Mouse (Mus musculus): Measurements from ENCODE around the gene Tsc1.

Tsc1 gene

DNA sequence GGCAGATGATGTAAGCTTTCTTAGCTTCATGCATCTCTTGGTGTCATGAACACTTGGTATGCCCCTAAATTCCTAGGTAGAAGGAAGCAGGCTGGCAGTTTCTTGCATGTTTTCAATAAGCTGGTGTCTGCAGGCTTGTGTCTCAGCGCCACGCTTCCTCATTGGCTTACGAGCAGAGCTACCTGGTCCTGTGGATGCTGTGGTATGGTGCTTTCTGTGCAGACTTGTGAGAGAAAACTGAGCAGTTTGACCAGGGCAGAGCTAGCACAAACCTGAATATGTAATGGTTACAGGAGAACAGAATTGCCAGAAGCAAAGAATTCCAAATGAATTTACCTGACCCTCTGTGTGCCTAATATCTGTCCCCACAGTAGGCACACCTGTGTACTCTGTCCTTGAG, 2.1 kb downstream of the Tsc1 start:
- no peak for DNase-seq (ENCODE audit: low read depth, low spot score)

DNA sequence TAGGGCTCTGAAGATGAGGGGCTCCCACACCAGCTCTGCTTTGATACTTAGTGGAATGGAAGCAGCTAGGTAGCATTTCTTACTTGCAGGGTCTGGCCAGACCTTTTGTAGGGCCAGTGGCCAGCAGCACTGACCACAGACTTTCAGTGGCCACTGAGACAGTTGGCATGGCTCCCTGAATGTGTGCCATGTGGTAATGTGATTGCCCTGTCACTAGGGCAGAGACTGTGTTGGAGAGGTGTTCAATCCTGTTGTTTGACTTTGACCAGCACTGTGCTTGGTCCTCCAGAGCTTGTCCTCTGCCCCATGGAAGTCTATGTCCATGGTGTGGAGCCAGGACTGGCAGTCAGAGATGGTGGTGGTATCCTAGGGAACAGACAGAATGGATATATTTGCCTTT, 9.5 kb downstream of the Tsc1 start:
- DNase-seq (ENCODE audit: low read depth, low spot score), result no peak

DNA sequence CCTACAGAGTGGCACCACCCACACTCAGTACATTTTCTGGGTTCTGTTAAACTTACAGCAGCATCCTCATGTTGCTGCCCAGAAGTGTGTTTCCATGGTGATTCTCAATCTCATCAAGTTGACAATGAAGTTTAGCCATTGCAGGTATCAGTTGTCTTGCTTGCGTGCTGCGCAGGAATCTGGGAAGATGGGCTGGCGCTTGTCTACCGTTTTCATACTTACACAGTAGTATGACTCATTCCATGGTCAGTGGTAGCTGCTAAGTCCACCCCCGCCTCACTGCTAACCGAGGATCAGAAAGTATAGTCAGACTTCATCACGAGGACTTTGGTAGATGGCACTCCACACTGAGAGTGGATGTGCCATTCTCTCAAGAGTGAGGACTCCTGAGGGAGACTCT, 12.3 kb downstream of the Tsc1 start:
- no peak for DNase-seq (ENCODE audit: low read depth, low spot score)

DNA sequence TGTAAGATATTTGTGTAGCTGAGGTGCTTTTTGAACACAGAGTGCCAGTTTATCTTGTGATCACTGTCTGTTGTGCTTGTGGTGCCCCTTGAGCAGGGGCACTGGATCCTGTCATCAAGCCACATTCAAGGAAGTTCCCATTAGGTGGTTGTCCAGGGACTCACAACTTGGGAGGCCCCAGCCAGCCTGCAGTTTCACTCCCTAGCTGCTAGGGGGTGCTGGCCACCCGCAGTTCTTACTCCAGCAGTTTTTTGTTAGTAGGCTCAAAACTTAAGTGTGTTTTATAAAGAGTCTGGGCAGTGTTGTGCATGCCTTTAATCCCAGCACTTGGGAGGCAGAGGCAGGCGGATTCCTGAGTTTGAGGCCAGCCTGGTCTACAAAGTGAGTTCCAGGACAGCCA, 13.3 kb downstream of the Tsc1 start:
- peak; percentile 65 for DNase-seq (ENCODE audit: low read depth, low spot score)

DNA sequence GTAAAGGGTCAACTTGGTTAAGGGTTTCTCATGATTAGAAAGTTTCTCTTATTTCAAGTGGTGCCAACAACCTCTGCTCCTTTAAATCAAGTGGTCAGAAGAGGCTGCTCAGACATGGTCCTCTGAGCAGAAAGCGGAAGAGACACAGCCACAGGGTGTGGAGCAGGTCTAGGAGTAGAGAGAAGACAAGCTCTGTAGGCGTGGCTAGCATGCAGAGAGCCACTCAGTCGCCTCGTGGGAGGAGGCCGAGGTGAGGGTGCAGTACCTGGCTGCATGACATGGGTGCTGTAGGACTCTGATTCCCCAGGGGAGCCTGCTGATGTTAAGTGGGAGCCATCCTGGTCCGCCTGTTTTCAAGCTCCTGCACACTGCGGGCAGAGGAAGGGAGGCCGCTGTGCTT, 15.2 kb downstream of the Tsc1 start:
- DNase-seq (ENCODE audit: low read depth, low spot score), result peak; percentile 42

DNA sequence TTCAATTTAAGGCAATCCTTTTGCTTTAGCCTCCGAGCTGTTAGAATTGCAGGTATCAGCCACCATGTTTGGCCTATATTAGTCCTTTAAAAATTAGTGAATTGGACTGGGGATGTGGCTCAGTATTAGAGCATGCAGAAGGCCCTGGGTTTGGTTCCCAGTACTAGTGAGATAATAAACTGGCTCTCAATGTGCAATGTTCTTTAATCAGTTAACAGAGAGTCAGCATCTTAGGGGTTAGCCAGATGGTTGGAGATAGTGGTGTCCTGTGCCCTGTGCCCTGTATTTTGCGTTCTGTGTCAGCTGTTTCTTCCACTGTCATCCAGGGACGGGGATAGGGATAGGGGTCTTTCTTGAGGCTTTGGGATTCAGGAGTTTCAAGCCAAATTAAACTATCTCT, 21.9 kb downstream of the Tsc1 start:
- DNase-seq (ENCODE audit: low read depth, low spot score), result no peak

DNA sequence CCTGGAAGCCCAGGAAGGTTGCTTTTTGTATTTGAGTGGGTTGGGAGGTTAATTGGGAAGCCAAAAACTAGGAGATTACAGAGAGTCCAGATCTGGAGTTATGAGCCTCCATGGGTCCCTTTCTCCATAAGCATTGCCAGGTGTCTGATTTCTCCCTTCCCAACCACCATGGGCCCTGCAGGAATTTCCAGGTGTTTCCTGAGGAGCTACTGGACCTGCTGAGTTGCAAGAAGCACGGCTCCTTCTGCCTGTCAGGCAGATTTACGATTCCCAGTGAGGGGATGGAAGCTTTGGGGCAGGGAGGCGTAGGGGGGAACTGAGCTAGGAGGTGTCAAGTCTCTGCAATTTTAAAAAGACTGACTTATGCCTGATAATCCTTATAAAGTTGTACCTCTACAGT, 24.8 kb downstream of the Tsc1 start:
- no peak for DNase-seq (ENCODE audit: low read depth, low spot score)

DNA sequence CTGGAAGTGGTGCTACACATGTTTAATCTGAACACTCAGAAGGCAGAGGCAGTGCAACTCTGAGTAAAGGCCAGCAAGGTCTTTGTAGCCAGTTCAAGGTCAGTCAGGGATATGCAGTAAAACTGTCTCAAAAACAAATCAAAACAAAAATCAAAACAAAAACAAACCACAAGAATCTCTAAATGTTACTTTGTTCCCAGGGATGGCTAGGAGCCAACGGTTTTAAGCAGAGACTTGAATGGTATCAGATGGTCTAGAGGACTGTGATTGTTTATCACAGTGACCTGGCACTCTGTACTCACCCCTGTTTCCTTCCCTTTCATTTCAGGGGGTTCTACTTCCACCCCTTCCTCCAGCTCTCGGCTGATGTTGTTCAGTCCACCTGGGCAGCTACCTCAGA, 30.4 kb downstream of the Tsc1 start:
- DNase-seq (ENCODE audit: low read depth, low spot score), result no peak

DNA sequence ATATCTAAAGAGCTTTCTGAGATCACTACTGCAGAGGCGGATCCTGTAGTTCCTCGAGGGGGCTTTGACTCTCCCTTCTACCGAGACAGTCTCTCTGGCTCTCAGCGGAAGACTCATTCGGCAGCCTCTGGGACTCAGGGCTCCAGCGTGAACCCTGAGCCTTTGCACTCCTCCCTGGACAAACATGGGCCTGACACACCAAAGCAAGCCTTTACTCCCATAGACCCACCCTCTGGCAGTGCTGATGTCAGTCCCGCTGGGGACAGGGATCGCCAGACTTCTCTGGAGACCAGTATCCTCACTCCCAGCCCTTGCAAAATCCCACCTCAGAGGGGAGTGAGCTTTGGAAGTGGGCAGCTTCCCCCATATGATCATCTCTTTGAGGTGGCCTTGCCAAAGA, 35.0 kb downstream of the Tsc1 start:
- no peak for DNase-seq (ENCODE audit: low read depth, low spot score)

DNA sequence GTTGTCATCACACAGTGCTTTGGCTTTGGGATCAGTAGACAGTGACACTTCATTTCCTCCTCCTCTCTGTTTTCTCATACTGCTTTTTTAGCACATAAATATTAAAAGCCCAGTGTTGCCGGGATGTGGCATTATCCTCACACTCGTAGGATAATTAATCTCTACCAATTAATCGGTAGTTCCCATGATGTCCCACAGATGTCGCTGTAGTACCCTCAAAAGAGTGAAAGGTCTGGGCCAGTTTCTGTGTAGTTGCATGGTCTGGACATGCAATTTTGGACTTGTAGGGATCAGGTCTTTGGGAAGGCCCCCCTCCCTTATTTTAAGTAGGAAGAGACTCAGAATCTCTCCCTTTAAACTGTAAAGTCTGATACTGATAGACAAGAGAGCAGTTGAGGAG, 39.7 kb downstream of the Tsc1 start:
- peak; percentile 29 for DNase-seq (ENCODE audit: low read depth, low spot score)

DNA sequence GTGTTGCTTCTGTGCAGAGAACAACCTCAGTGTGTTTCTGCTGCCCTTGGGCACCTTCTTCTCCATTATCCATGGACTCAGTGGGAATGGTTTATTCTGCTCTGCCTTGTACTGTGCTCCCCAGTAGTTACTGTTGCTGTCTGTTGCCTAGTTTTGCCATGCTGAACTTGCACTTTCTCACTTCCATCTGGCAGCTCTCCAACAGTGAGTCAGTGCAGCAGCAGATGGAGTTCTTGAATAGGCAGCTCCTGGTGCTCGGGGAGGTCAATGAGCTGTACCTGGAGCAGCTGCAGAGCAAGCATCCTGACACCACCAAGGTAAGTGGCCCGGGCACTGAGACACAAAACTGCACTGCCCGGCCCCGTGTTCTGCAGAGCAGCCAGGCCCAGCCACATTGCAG, 40.7 kb downstream of the Tsc1 start:
- DNase-seq (ENCODE audit: low read depth, low spot score), result no peak

DNA sequence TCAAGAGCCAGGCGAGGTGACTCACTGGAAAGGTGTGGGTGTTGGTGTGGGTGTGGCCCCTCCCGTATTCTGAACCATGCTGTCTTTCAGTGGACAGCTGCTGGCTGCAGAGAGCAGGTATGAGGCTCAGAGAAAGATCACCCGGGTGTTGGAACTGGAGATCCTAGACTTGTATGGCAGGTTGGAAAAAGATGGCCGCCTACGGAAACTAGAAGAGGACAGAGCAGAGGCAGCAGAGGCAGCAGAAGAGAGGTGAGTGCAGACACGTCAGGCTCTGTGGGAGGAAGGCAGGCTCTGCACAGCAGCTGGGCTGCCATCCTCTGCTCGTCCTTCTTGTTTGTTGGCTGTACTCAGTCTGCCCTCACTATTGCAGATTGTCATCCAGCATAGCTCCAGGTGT, 44.9 kb downstream of the Tsc1 start:
- DNase-seq (ENCODE audit: low read depth, low spot score), result no peak

DNA sequence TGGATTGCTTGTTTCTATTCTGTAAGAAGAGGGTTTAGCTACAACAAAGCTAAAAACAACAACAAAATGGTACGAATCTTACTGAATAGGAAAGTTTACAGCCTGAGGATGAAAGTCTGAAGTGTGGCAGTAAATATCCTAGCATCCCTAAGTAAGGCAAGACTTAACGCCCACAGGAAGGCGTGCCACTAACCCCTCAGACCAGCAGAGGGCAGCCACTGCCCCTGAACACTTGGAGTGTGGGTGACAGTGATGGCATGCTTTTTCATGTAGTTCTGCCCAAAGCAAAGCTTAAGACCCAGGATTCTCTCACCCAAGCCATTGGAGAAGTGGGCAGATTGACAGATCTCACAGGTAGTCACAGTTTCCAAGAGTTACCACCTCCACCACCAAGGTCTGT, 47.4 kb downstream of the Tsc1 start:
- peak; percentile 42 for DNase-seq (ENCODE audit: low read depth, low spot score)

DNA sequence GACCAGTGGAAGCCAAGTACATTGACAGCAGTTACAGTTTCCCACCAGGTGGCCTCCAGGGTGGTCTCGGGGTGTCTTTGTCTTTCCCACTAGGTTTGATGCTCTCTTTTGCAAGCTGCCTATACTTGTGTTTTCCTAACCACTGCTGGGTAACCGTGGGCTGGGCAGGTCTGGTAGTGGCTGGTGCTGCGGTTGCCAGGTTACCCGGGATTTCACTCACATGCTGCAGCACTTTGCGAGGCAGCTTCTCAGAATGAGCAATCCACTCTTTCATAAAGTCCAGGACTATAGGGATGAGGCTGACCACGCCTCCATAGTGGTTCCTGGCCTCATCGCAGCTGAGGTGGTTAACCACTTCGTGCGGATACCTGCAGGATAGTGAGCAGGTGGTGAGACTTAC, 51.7 kb downstream of the Tsc1 start:
- DNase-seq (ENCODE audit: low read depth, low spot score), result no peak

DNA sequence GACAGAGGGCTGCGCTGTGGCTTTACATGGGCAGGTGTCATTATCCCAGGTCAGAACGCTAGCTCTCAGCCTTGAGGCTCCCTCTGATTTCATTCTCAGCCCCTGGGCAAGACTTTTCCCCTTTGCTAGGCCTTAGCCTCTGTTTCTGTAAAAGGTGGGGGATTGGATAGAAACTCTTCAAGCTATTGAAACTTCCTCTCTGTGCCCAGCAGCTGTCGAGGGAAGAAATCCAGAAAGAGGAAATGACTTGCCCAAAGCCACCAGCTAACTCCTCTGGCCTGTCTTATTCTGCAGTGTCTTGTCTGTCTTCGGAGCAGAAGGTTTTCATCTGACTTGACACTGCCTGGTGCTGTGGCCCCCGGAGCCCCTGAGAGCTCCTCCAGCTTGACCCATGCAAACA, 57.5 kb downstream of the Tsc1 start:
- no peak for DNase-seq (ENCODE audit: low read depth, low spot score)

DNA sequence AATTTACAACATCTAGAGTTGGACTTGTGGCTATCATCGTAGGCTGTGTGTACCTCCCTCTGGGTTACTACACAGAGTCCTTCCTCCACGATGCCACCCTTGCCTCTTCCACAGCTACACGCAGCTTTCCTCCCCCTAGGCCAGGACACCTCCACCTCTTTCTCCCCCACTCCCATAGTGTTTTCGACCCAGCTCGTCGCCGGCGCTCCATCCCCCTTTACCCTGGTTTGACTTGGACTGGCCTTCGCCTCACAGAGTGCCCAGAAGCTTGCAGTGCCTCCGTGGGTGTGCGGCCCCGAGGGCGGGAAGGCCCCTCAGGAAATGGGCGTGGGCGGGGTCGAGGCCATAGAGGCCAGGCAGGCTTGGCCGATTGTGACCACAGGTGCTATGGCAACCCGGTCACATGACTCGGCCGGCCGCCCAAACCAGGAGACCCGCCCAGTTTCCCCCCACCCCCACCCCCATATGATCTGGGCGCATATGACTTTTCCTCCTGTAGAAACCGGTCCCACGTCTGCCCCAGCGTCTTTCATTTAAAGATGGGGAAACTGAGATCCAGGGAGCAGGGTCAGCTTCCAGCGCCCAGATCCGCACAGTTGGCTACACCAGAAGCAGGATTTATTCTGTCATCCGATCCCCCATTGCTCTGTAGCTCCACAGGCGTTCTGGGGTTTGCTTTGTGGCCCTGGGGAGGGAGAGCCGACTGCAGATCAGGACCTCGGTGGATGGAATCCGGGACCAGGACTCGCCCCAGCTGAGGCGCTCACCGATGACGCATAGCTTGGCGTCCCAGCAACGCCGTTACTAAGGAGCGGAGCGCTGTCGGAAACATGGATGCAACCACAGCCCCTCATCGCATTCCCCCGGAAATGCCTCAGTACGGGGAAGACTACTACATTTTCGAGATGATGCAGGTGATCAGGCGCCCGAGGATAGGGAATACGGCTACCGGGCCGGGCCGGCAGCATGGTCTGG, 58.6 kb downstream of the Tsc1 start, which contains the start of the genes Spaca9 and Ak8:
Spaca9 (minus strand) TSS at position 367 of the 975 bp plus-strand sequence.
Ak8 (plus strand) TSS at position 804 of the 975 bp plus-strand sequence.
- DNase-seq (ENCODE audit: low read depth, low spot score), result peak; percentile 78

DNA sequence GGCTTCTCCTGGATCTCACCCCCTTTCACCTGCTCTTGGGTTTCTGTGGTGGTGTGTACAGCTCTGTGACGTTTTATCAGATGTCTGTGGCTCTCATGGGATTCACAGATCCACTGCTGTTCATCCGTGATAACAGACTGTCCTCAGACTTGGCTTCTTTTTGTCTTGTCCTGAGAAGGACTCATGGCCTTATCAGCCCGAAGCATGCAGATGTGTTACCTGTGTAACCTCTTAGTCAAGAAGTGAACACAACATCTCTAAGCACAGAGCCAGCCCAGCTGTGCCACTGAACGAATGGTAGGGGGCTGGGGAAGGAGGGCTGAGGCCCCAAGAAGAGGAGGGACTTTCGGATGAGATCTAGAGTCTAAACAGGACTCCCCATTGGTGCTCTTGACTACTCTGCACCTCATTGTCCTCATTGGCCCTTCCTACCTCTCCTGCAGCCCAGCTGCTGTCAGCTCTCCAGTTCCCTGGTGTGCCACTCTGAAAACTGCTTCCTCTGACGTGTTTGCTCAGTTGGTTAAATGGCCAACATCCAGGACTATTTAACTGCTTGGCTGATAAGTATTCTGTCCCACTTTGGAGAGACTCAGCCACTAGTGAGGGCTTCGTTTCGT, 60.7 kb downstream of the Tsc1 start:
- DNase-seq (ENCODE audit: low read depth, low spot score), result no peak

DNA sequence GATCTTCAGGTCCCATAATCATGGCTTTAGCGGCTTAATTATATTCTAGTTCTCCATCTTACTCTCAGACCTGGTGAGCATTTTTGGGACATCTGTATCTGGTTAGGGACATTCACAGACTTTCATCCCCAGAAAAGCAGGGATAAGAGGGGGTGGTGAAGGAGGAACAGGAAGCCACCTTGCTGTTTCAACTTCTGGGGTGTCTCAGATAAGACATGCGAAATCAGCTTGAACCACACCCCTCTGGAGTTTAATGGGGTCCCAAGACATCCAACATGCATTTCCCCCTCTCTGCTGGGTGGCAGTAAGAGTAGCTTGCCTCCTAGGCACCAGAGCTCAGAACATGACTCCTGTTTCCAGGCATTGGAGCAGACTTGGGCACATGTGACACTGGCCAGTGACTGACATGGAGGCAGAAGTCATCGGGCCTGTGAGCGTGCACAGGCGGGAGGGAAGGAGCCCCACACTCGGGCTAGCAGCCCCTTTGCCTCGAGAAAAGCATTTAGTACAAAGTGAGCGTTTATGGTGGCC, 65.1 kb downstream of the Tsc1 start:
- DNase-seq (ENCODE audit: low read depth, low spot score), result no peak

DNA sequence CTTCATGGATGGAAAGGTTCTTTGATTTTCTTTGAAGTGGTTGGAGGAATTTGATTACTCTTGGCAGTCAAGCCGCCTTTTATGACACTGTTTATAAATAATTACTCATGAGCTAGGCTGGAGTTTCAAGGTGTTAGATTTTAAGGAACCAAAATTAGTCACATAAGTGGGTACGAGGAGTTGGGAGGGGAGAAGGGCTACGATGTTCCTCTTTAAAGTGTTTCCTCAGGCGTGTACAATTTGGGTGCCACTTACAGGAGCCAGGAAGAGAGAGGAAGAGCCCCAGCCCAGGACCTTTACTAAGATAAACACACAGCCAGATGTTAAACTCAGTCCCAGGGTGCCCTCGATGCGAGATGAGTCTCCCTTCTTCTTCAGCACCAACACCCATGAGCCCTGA, 65.8 kb downstream of the Tsc1 start:
- DNase-seq (ENCODE audit: low read depth, low spot score), result no peak

DNA sequence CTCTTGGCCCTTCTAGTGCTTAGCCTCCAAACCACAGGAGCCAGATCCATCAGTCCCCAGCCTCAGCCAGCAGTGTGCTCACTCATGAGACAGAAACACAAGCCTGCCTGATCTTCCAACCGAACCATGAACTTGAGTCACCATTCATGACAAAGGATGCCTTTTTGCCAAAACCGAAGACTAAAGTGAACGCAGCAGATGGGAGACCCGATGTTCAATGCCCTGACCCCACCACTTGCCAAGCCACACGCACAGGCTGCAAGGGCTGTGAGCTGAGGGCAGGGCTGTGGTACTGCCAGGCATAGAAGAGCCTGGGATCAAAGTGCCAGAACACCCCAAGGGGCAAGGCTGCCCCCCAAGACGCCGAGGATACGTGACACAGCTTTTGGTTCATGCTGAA, 72.0 kb downstream of the Tsc1 start:
- DNase-seq (ENCODE audit: low read depth, low spot score), result no peak

DNA sequence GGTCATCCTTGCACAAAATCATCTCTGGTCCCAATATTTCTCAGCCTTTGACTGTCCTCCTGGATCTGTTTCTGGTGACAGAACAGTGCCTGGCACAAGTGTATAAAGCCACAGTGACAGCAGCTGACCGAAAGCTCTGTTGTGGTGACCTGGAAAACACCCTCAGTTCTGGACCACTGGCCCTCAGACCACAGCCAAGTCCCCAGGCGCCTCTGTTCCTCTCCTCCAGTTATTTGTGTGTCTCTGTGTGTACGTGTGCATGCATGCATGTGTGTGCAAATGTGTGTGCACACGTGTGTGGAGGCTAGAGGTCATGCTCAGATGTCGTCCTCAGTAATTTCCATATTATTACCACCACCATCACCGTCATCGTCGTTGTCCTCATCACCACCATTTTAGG, 81.4 kb downstream of the Tsc1 start:
- no peak for DNase-seq (ENCODE audit: low read depth, low spot score)

DNA sequence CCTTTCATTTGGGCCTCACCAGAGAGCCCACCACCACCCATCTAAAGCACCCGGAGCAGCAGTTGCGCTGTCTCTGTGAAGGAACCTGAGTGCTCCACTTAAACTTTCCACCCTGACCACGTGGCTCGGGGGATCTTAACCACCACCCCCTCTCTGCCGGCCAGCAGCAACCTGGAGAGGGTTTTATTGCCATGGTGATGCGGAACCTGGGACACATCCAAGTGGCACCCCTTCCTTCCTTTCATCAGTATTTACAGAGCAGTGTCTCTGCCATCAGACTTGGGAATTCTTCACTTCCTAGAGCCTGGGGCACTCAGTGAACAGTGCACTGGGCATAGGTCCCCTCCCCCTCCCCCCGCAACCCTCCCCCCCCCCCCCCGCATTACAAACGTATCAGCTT, 82.9 kb downstream of the Tsc1 start:
- no peak for DNase-seq (ENCODE audit: low read depth, low spot score)

Data from ES-CJ7 (cell line).